Mouse (Mus musculus) heart, postnatal 25 days (tissue): ENCODE results near the gene Rplp1. TPM values are rescaled to one million over a fixed set of nuclear protein-coding genes. Genes with fewer than 3 reads are reported as not detected.

Experiments
- DNase-seq: peaks from one replicate; pipeline ENCODE4 v3.0.0; 2022; ENCODE audit warnings: low spot score
- intact Hi-C: fragments of 180-260 bp; cut with DNase I; formaldehyde crosslinking; loops from one replicate; pipeline ENCODE4 v1.15.1; 2025
- total RNA-seq, 2 experiments: library from RNA; stranded (reverse); gene quantifications; 2 replicates each; pipeline ENCODE4 v1.2.3; 2021

The Rplp1 gene
- total RNA-seq, result 1,000 to 10,000 TPM; 1,445 to 1,467 TPM

- intact Hi-C loops, result loop anchor here (2.0 kb wide), 1 partner anchor 30 kb away; no protein-coding TSS in a partner anchor
- DNase-seq, result peak; percentile 95
Measured at GRCm38 (mm10) chr9:61914203-61914916, at the start of gene Rplp1. Gene Rplp1, minus strand, starts transcription at chr9:61914542.

- no peak for DNase-seq
- intact Hi-C loops, result no loop called here
Measured at GRCm38 (mm10) chr9:61963356-61963755, 49.0 kb upstream of the Rplp1 start.

GRCm38 (mm10) chr9:61961181-61961580 lies 46.8 kb upstream of the Rplp1 start:
- no peak for DNase-seq
- intact Hi-C loops, result no loop called here

- DNase-seq, result no peak
- intact Hi-C loops, result no loop called here
Measured at GRCm38 (mm10) chr9:61960753-61961152, 46.4 kb upstream of the Rplp1 start.

- intact Hi-C loops, result no loop called here
- no peak for DNase-seq
Measured at GRCm38 (mm10) chr9:61959921-61960569, 45.7 kb upstream of the Rplp1 start.

- DNase-seq, result no peak
- intact Hi-C loops, result no loop called here
Measured at GRCm38 (mm10) chr9:61954707-61955106, 40.4 kb upstream of the Rplp1 start.

- intact Hi-C loops, result no loop called here
- no peak for DNase-seq
Measured at GRCm38 (mm10) chr9:61952241-61952640, 37.9 kb upstream of the Rplp1 start.

- intact Hi-C loops, result loop anchor here (2.0 to 5.0 kb wide), 2 partner anchors 35 to 295 kb away; no protein-coding TSS in a partner anchor
Measured at GRCm38 (mm10) chr9:61947402-61948346, 33.3 kb upstream of the Rplp1 start.

GRCm38 (mm10) chr9:61946623-61947401 lies 32.5 kb upstream of the Rplp1 start, which contains the start of gene Kif23:
Gene Kif23, minus strand, starts transcription at chr9:61946774.
- intact Hi-C loops, result loop anchor here (5.0 kb wide), 1 partner anchor 295 kb away; no protein-coding TSS in a partner anchor
- peak; percentile 95 for DNase-seq

More at GRCm38 (mm10) chr9:61947402-61948346, 33.3 kb upstream of the Rplp1 start:
- DNase-seq, result peak; percentile 56

- intact Hi-C loops, result loop anchor here (2.0 to 5.0 kb wide), 2 partner anchors 31 to 296 kb away; partner anchors contain the start of gene Rplp1
- no peak for DNase-seq
Measured at GRCm38 (mm10) chr9:61945973-61946611, 31.8 kb upstream of the Rplp1 start.

GRCm38 (mm10) chr9:61941054-61941453 lies 26.7 kb upstream of the Rplp1 start:
- intact Hi-C loops, result no loop called here

GRCm38 (mm10) chr9:61933333-61933732 lies 19.0 kb upstream of the Rplp1 start:
- DNase-seq, result no peak
- intact Hi-C loops, result no loop called here

More at GRCm38 (mm10) chr9:61941054-61941453, 26.7 kb upstream of the Rplp1 start:
- DNase-seq, result no peak

- DNase-seq, result no peak
- intact Hi-C loops, result no loop called here
Measured at GRCm38 (mm10) chr9:61932009-61932408, 17.7 kb upstream of the Rplp1 start.

- no peak for DNase-seq
- intact Hi-C loops, result no loop called here
Measured at GRCm38 (mm10) chr9:61925086-61925660, 10.8 kb upstream of the Rplp1 start.

GRCm38 (mm10) chr9:61920331-61920730 lies 6.0 kb upstream of the Rplp1 start:
- intact Hi-C loops, result no loop called here
- no peak for DNase-seq

GRCm38 (mm10) chr9:61919464-61919863 lies 5.1 kb upstream of the Rplp1 start:
- no peak for DNase-seq
- intact Hi-C loops, result no loop called here

GRCm38 (mm10) chr9:61917436-61917835 lies 3.1 kb upstream of the Rplp1 start:
- no peak for DNase-seq
- intact Hi-C loops, result no loop called here

- no peak for DNase-seq
- intact Hi-C loops, result no loop called here
Measured at GRCm38 (mm10) chr9:61916986-61917385, 2.6 kb upstream of the Rplp1 start.
